Mouse (Mus musculus): ENCODE measurements at regions not wholly inside any gene's neighbourhood (a gene's known extent, or its start where the extent isn't known, plus 50 kb on each side); places are given as distances from the start of the nearest gene placed in this dataset.
"Not testable (repeated sequence)": the region's sequence is repeated elsewhere in the genome, so short reads cannot be mapped to it uniquely, and the experiment has no call there.

GRCm38 (mm10) chr8:24386462-24386861 lies 339.2 kb downstream of the Adam3 start:
- peak; percentile 64 for DNase-seq
- Histone ChIP-seq H3K4me1 (ENCODE audit: control insufficient read depth, insufficient read depth, low read length) (no peaks in the 10 kb centered on the region), H3K4me3 (replicated peaks; ENCODE audit: extremely low read depth, low read depth, low read length) (no peak overlapping the region)
- 3% methylated on average over 3 of the region's 3 CpGs for WGBS
- peak; percentile 64 for TF ChIP-seq CTCF (IDR thresholded peaks at IDR 0.05; ENCODE audit: insufficient read depth, low read length)
- TF ChIP-seq POLR2A (IDR thresholded peaks at IDR 0.05; ENCODE audit: borderline replicate concordance, extremely low read depth, low read depth, low read length): no peak

- DNase-seq: no peak
- 70% methylated on average over 8 of the region's 8 CpGs for WGBS
Measured at GRCm38 (mm10) chr8:24383963-24384435, 341.7 kb downstream of the Adam3 start.

GRCm38 (mm10) chr8:24383130-24383962 lies 342.3 kb downstream of the Adam3 start:
- H3K4me1 ChIP-seq (ENCODE audit: control insufficient read depth, insufficient read depth, low read length): no peaks in the 10 kb centered on the region
- TF ChIP-seq POLR2A (IDR thresholded peaks at IDR 0.05; ENCODE audit: borderline replicate concordance, extremely low read depth, low read depth, low read length) (no peak), CTCF (IDR thresholded peaks at IDR 0.05; ENCODE audit: insufficient read depth, low read length) (no peak)
- 71% methylated on average over 14 of the region's 14 CpGs for WGBS
- no peak for DNase-seq
- H3K4me3 ChIP-seq (replicated peaks; ENCODE audit: extremely low read depth, low read depth, low read length): no peak overlapping the region

More at GRCm38 (mm10) chr8:24383963-24384435, 341.7 kb downstream of the Adam3 start:
- Histone ChIP-seq H3K4me1 (ENCODE audit: control insufficient read depth, insufficient read depth, low read length) (no peaks in the 10 kb centered on the region), H3K4me3 (replicated peaks; ENCODE audit: extremely low read depth, low read depth, low read length) (no peak overlapping the region)
- TF ChIP-seq CTCF (IDR thresholded peaks at IDR 0.05; ENCODE audit: insufficient read depth, low read length) (no peak), POLR2A (IDR thresholded peaks at IDR 0.05; ENCODE audit: borderline replicate concordance, extremely low read depth, low read depth, low read length) (no peak)

GRCm38 (mm10) chr8:24381666-24382253 lies 343.9 kb downstream of the Adam3 start:
- WGBS: 73% methylated on average over 3 of the region's 3 CpGs
- TF ChIP-seq CTCF (IDR thresholded peaks at IDR 0.05; ENCODE audit: insufficient read depth, low read length) (no peak), POLR2A (IDR thresholded peaks at IDR 0.05; ENCODE audit: borderline replicate concordance, extremely low read depth, low read depth, low read length) (no peak)
- Histone ChIP-seq H3K4me3 (replicated peaks; ENCODE audit: extremely low read depth, low read depth, low read length) (no peak overlapping the region), H3K4me1 (ENCODE audit: control insufficient read depth, insufficient read depth, low read length) (no peaks in the 10 kb centered on the region)
- DNase-seq: no peak

GRCm38 (mm10) chr8:24378070-24378469 lies 347.6 kb downstream of the Adam3 start:
- H3K4me3 ChIP-seq (replicated peaks; ENCODE audit: extremely low read depth, low read depth, low read length): no peak overlapping the region
- DNase-seq: no peak
- no peaks in the 10 kb centered on the region for H3K4me1 ChIP-seq (ENCODE audit: control insufficient read depth, insufficient read depth, low read length)
- TF ChIP-seq CTCF (IDR thresholded peaks at IDR 0.05; ENCODE audit: insufficient read depth, low read length) (no peak), POLR2A (IDR thresholded peaks at IDR 0.05; ENCODE audit: borderline replicate concordance, extremely low read depth, low read depth, low read length) (no peak)

GRCm38 (mm10) chr8:24376846-24377245 lies 348.8 kb downstream of the Adam3 start:
- WGBS: 84% methylated on average over 10 of the region's 10 CpGs
- H3K4me3 ChIP-seq (replicated peaks; ENCODE audit: extremely low read depth, low read depth, low read length); H3K4me1 ChIP-seq (ENCODE audit: control insufficient read depth, insufficient read depth, low read length); DNase-seq: not testable (repeated sequence)

GRCm38 (mm10) chr8:24374503-24374902 lies 351.1 kb downstream of the Adam3 start:
- no peak for DNase-seq
- no peak overlapping the region for H3K4me3 ChIP-seq (replicated peaks; ENCODE audit: extremely low read depth, low read depth, low read length)
- WGBS: 85% methylated on average over 1 of the region's 1 CpGs
- TF ChIP-seq POLR2A (IDR thresholded peaks at IDR 0.05; ENCODE audit: borderline replicate concordance, extremely low read depth, low read depth, low read length) (no peak), CTCF (IDR thresholded peaks at IDR 0.05; ENCODE audit: insufficient read depth, low read length) (peak; percentile 17; the same call in 1 of the 2 replicates)
- H3K4me1 ChIP-seq (ENCODE audit: control insufficient read depth, insufficient read depth, low read length): no peaks in the 10 kb centered on the region

GRCm38 (mm10) chr8:24372068-24372467 lies 353.6 kb downstream of the Adam3 start:
- Histone ChIP-seq H3K4me3 (replicated peaks; ENCODE audit: extremely low read depth, low read depth, low read length) (no peak overlapping the region), H3K4me1 (ENCODE audit: control insufficient read depth, insufficient read depth, low read length) (no peaks in the 10 kb centered on the region)
- DNase-seq: no peak
- 75% methylated on average over 4 of the region's 4 CpGs for WGBS
- TF ChIP-seq POLR2A (IDR thresholded peaks at IDR 0.05; ENCODE audit: borderline replicate concordance, extremely low read depth, low read depth, low read length): no peak
- no peak for TF ChIP-seq CTCF (IDR thresholded peaks at IDR 0.05; ENCODE audit: insufficient read depth, low read length)

- TF ChIP-seq POLR2A (IDR thresholded peaks at IDR 0.05; ENCODE audit: borderline replicate concordance, extremely low read depth, low read depth, low read length) (no peak), CTCF (IDR thresholded peaks at IDR 0.05; ENCODE audit: insufficient read depth, low read length) (no peak)
- Histone ChIP-seq H3K4me1 (ENCODE audit: control insufficient read depth, insufficient read depth, low read length) (no peaks in the 10 kb centered on the region), H3K4me3 (replicated peaks; ENCODE audit: extremely low read depth, low read depth, low read length) (no peak overlapping the region)
- no peak for DNase-seq
Measured at GRCm38 (mm10) chr8:24366000-24366399, 359.7 kb downstream of the Adam3 start.

- Histone ChIP-seq H3K4me3 (replicated peaks; ENCODE audit: extremely low read depth, low read depth, low read length) (no peak overlapping the region), H3K4me1 (ENCODE audit: control insufficient read depth, insufficient read depth, low read length) (no peaks in the 10 kb centered on the region)
- no peak for TF ChIP-seq CTCF (IDR thresholded peaks at IDR 0.05; ENCODE audit: insufficient read depth, low read length)
- no peak for TF ChIP-seq POLR2A (IDR thresholded peaks at IDR 0.05; ENCODE audit: borderline replicate concordance, extremely low read depth, low read depth, low read length)
- DNase-seq: no peak
- 69% methylated on average over 4 of the region's 4 CpGs for WGBS
Measured at GRCm38 (mm10) chr8:24364685-24365084, 361.0 kb downstream of the Adam3 start.
